Mouse (Mus musculus) cerebellum, postnatal 4 days (tissue): ENCODE data around the gene Capzb.

Source experiments
- DNase-seq, 2 experiments: peaks; one replicate each; pipeline ENCODE4 v3.0.0; 2022; ENCODE audit warnings: low spot score in 2 of 2, mixed read lengths in 1 of 2

Gene Capzb

GRCm38 (mm10) chr4:139234261-139234660 lies 41.6 kb downstream of the Capzb start:
- no peak for DNase-seq

DNA sequence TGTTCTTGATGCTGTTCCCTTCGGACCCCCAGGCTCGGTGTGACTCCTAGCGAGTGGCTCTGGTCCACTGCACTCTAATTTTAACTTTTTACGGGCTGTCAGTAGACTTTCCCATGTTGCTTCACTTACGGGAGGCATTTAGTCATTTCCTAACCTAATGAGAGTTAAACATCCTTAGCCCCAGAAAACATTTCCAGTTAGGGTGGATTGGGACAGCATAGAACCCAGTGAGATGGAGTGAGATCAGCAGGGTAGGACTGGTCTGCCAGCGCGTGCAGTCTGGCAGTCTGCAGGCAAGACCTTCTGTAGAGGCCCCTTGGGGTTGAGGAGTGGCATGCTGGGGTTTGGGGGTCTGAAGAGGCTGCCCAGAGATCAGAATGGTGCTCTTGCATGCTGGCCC lies 42.9 kb downstream of the Capzb start:
- no peak for DNase-seq

DNA sequence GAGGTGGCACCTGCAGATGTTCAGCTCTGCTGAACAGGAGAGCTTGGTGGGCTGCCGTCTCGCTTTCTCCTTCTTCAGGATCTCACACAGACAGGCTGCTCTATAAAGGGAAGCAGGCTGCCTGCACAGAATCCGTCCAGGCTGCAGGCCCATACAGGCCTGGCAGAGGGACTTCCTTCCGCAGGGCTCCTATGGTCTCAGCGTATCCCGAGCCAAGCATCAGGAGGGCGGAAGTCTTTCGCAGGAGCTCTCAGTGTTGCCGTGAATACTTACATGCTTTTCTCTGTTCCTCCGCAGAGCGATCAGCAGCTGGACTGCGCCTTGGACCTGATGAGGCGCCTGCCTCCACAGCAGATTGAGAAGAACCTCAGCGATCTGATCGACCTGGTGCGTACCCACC lies 45.9 kb downstream of the Capzb start:
- no peak for DNase-seq

GRCm38 (mm10) chr4:139240334-139240733 lies 47.6 kb downstream of the Capzb start:
- no peak for DNase-seq

- no peak for DNase-seq
Measured at GRCm38 (mm10) chr4:139241678-139242606, 49.2 kb downstream of the Capzb start.

DNA sequence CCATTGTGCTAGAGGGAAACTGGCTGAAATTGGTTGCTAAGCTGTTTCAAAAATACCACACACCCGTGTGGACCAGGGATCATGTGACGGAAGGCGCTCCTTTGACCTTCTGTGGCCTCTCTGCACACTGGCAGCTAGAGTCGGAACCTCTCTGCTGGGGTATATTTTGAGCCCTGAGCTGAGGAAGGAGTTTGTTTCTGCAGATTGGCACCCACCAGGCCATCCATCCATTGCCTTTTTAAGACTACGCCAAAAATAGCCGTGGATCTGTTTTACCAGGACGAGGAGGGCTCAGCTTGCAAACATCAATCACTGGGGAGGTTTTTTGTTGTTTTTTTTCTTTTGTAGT lies 49.9 kb downstream of the Capzb start:
- no peak for DNase-seq

DNA sequence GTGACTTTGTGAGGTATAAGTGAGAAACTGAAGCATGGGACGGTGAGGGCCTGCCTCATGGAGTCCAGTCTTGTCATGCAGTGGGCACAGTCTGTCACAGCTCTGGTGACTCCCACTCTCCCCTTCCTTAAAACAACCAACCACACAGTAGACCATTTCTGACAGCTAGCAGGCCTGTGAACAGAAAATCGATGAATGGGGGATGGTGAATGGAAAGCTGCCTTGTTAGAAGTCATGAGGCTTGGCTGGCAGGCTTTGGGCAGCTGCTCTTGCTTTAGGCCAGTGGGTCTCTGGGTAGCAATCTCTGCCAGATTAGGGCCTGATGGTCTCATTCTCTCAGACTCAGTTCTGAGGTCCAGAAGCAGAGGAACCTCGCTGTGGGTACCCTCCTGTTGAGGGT lies 51.5 kb downstream of the Capzb start:
- no peak for DNase-seq

DNA sequence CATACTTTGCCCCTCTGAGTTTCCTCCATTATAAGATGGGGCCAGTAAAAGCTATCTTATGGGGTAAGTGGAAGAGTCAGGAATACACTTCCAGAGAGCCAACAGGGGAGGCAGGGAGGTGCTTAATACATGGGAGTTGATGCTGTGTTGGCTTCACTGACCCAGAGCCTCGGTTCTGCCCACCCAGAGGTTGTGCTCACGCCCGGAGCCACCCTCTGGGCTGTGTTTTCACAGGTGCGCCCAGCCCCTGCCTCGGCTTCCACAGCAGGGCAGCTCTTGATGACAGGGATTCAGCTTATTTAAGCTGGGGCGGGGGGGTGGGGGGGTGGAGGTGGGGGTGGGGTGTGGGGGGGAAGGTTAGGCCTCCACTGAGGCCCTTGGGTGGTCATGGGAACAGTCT lies 52.1 kb downstream of the Capzb start:
- DNase-seq, result no peak

- DNase-seq, result no peak
Measured at GRCm38 (mm10) chr4:139245534-139245933, 52.8 kb downstream of the Capzb start.

- no peak for DNase-seq
Measured at GRCm38 (mm10) chr4:139246130-139246877, 53.6 kb downstream of the Capzb start.

- DNase-seq, result no peak
Measured at GRCm38 (mm10) chr4:139247966-139248365, 55.3 kb downstream of the Capzb start.

GRCm38 (mm10) chr4:139248736-139249135 lies 56.0 kb downstream of the Capzb start:
- DNase-seq, result no peak

- DNase-seq, result no peak
Measured at GRCm38 (mm10) chr4:139250043-139250442, 57.3 kb downstream of the Capzb start.

DNA sequence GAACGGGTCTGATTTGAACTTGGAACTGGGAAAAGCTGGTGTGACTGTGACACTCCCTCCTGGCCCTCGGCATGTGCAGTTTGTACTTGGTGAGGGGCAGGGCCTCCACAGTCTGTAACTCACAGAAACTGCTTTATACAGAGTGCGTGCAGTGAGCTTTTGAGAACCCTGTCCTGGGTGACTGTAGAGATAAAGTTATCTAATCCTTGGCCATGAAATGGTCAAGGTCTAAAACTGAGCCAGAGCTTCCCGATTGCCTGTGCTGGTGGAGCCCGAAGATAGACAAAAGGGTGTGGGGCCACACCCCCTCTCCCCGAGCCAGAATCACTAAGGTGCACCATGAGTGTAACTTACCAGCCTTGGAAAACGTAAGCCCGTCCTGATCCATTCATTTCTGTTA lies 58.2 kb downstream of the Capzb start:
- DNase-seq, result no peak

GRCm38 (mm10) chr4:139252051-139252760 lies 59.5 kb downstream of the Capzb start:
- DNase-seq, result peak; percentile 42 to 66

GRCm38 (mm10) chr4:139253206-139253605 lies 60.5 kb downstream of the Capzb start:
- no peak for DNase-seq

GRCm38 (mm10) chr4:139256146-139256545 lies 63.4 kb downstream of the Capzb start:
- DNase-seq, result no peak

DNA sequence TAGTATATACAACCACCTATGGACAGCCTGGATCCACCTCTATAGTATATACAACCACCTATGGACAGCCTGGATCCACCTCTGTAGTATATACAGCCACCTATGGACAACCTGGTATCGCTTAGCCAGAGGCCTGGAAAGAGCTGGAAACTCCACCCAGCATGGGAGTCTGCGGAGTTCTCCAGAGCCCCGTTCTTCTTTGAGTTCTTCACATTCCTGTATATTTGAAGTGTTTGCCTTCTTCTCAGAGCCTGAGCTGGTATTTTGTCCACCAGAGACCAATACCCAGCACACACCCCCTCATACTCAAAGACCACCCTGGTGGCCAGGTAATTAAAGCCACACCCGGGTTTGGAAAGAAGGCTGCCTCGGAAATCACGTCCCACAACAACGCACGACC lies 64.0 kb downstream of the Capzb start:
- no peak for DNase-seq

DNA sequence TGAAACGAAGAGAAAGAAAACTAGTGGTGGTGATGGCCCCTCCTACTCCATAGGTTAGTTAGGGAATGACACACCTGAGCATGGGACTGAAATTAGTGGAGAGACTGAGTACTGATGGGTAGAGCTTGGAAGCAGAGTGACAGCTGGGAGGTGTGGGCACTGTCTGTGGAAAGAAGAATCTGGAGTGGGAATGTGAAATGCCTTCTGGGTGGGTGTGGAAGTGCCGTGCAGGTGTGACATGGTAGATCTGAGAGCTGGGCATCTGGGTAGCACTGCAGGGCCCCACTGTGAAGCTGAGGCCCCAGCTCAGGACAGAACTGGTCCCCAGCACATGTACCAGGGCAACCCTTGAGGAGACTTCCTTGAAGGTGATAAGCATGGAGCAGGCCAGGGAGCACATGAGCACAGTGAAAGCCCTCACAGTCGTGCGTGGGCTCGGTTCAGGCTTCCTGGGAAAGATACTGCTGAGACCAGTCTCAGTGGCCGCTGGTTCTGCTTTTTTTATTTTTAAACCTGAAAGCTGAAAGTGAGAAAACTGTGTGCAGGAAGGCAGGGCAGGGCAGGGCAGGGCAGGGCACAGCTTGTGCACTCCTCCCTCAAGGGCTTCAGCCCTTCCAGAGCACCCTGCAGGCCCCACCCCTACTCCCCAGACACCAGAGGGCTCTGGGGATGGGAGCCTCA lies 66.1 kb downstream of the Capzb start:
- no peak for DNase-seq

GRCm38 (mm10) chr4:139259302-139259871 lies 66.7 kb downstream of the Capzb start:
- DNase-seq, result no peak

- no peak for DNase-seq
Measured at GRCm38 (mm10) chr4:139262981-139263380, 70.3 kb downstream of the Capzb start.
